Mouse (Mus musculus) heart, postnatal 0 days (tissue): ENCODE measurements around the gene D3Ertd254e. TPM values are rescaled to one million over a fixed set of nuclear protein-coding genes. Genes with fewer than 3 reads are reported as not detected.

Experiments
- ATAC-seq: fragments of 200-750 bp; cut with Nextera tagmentation; 2 replicates; pipeline ENCODE4 v1.8.0; 2017; ENCODE audit warnings: low read depth, moderate number of reproducible peaks, moderate library complexity; ENCODE audit not compliant: insufficient read depth
- DNase-seq: peaks from one replicate; pipeline ENCODE4 v3.0.0-alpha.2; 2016; ENCODE audit warnings: low spot score
- H3K27ac ChIP-seq: fragments of 300-500 bp; sonication (generic); 2 replicates; pipeline ENCODE4 v1.5.1; 2014; ENCODE audit warnings: low read depth, mild to moderate bottlenecking
- H3K27me3 ChIP-seq: fragments of 300-500 bp; sonication (generic); 2 replicates; pipeline ENCODE4 v1.6.1; 2014; ENCODE audit warnings: low read length, mixed read lengths; ENCODE audit not compliant: control insufficient read depth, insufficient read depth
- H3K36me3 ChIP-seq: fragments of 300-500 bp; sonication (generic); replicated peaks from 2 replicates; pipeline ENCODE4 v1.6.1; 2014; ENCODE audit warnings: low read length, mixed read lengths; ENCODE audit not compliant: control insufficient read depth, insufficient read depth
- H3K4me1 ChIP-seq: fragments of 300-500 bp; sonication (generic); 2 replicates; pipeline ENCODE4 v1.6.1; 2014; ENCODE audit warnings: antibody characterized with exemption; ENCODE audit not compliant: control insufficient read depth, insufficient read depth
- H3K4me2 ChIP-seq: fragments of 300-500 bp; sonication (generic); 2 replicates; pipeline ENCODE4 v1.6.1; 2014; ENCODE audit warnings: low read depth, mild to moderate bottlenecking, low read length, moderate library complexity
- H3K4me3 ChIP-seq: fragments of 300-500 bp; sonication (generic); 2 replicates; pipeline ENCODE4 v1.5.1; 2014; ENCODE audit warnings: low read depth, low read length
- H3K9ac ChIP-seq: fragments of 300-500 bp; sonication (generic); replicated peaks from 2 replicates; pipeline ENCODE4 v1.6.1; 2014; ENCODE audit warnings: low read depth, low read length, mixed read lengths
- H3K9me3 ChIP-seq: fragments of 300-500 bp; sonication (generic); replicated peaks from 2 replicates; pipeline ENCODE4 v1.6.1; 2016; ENCODE audit warnings: low read length; ENCODE audit not compliant: control insufficient read depth
- CTCF ChIP-seq: IDR thresholded peaks from 2 replicates; pipeline ENCODE4 v1.5.1; 2016; ENCODE audit warnings: antibody characterized with exemption, control low read depth, low read depth
- EP300 ChIP-seq: IDR thresholded peaks from 2 replicates; pipeline ENCODE4 v1.6.1; 2016; ENCODE audit warnings: antibody characterized with exemption, low read depth
- WGBS: fragments of 180-500 bp; shearing (Covaris S2); extraction: QIAGEN DNeasy Blood & Tissue Kit; methylation state at CpG from one replicate; pipeline ENCODE4 v1.1.7; 2014; 5-methylcytosine and 5-hydroxymethylcytosine counted together
- polyA plus RNA-seq: library from polyadenylated mRNA; unstranded; fragments of >200 nt; fragmentation: Nextera tagmentation; extraction: Ambion mirVana; gene quantifications from 2 replicates; pipeline ENCODE4 v1.2.1, GENCODE M21; 2015
- total RNA-seq: library from RNA; depleted of rRNA; stranded (reverse); fragments of >200 nt; gene quantifications from 2 replicates; pipeline ENCODE4 v1.2.3, GENCODE M21; 2014; ENCODE audit warnings: low replicate concordance

Gene D3Ertd254e
- total and polyA plus RNA-seq, 2 experiments from 2014 or later: 3.4 to 4.9 TPM

DNA sequence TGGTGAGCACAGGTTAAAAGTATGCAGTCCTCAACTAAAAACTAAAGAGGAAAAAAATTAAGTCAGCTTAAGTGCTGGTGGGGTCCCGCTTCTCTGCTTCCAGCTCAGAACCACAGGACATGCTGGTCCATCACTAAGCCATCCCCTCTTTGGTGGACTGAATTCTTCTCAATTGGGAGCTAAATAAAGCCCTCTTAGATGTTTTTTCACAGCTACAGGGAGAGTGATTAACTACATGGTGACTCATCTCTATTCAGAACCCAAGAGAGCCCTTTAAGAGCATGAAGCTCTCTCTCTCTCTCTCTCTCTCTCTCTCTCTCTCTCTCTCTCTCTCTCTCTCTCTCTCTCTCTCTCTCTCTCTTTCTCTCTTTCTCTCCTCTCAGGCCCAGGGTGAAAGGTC lies 20.5 kb downstream of the D3Ertd254e start:
- Histone ChIP-seq H3K36me3 (peaks cover 18% of the 10 kb centered on the region; the same call in 1 of the 2 replicates), H3K4me3 (no peak overlapping the region), H3K27me3 (no peaks in the 10 kb centered on the region), H3K9ac (no peak overlapping the region), H3K4me1 (no peaks in the 10 kb centered on the region), H3K4me2 (no peak overlapping the region), H3K27ac (no peak overlapping the region), H3K9me3 (no peaks in the 10 kb centered on the region)
- DNase-seq (no peak), ATAC-seq (no peak)
- TF ChIP-seq EP300 (no peak), CTCF (no peak)
- 89% methylated on average over 1 of the region's 1 CpGs for WGBS

DNA sequence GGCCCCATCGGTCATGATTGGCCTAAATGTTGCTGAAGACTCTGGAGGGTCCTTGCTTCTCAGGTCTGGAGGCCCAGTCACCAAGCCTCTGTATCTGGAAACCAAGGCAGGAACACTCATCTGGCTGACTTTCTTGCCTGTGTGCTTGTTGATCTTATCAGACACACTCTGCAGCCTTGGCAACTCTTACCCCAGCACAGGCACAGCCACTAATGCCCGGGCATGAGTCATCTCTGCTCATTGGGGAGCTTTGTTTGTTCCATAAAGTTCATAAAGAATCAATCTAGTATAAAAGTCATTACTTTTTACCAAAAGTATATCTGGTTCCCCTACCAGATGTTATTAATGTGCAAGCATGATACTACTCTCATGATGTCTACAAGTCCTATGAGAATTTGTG lies 22.9 kb downstream of the D3Ertd254e start:
- 67% methylated on average over 2 of the region's 2 CpGs for WGBS
- no peak for ATAC-seq
- no peaks in the 10 kb centered on the region for H3K9me3 ChIP-seq
- H3K36me3 ChIP-seq: 0 out of 2 replicates have a peak, but pooled peaks cover 4% of the 10 kb centered on the region
- H3K27ac ChIP-seq: no peak overlapping the region
- no peak overlapping the region for H3K4me2 ChIP-seq
- DNase-seq: no peak
- no peaks in the 10 kb centered on the region for H3K4me1 ChIP-seq
- H3K4me3 ChIP-seq: no peak overlapping the region
- no peak overlapping the region for H3K9ac ChIP-seq
- TF ChIP-seq EP300: no peak
- no peak for TF ChIP-seq CTCF
- H3K27me3 ChIP-seq: no peaks in the 10 kb centered on the region

DNA sequence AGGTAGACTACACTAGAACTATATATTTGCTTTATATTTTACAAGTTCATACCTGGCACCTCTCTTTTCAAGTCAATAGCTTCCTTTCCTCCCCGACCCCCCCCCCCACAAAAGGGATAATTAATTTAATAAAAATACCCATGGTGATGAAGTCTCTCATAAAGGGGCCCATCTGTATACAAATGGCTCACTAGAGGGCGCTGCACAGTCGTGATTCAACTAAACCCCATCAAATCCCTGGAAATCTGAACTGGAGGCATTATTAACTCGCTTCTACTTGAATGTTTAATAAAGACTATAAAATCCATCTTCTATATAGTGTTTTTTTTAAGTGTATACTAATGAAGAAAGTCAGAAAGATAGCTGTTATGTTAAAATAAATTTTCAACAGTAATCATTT lies 30.7 kb downstream of the D3Ertd254e start:
- no peaks in the 10 kb centered on the region for H3K9me3 ChIP-seq
- ATAC-seq (no peak), DNase-seq (peak; percentile 52)
- no peak overlapping the region for H3K4me2 ChIP-seq
- TF ChIP-seq EP300 (no peak), CTCF (peak; percentile 61)
- WGBS: 9% methylated on average over 4 of the region's 4 CpGs
- no peak overlapping the region for H3K9ac ChIP-seq
- H3K27me3 ChIP-seq: no peaks in the 10 kb centered on the region
- no peak overlapping the region for H3K4me3 ChIP-seq
- H3K4me1 ChIP-seq: no peaks in the 10 kb centered on the region
- no peaks in the 10 kb centered on the region for H3K36me3 ChIP-seq
- no peak overlapping the region for H3K27ac ChIP-seq

DNA sequence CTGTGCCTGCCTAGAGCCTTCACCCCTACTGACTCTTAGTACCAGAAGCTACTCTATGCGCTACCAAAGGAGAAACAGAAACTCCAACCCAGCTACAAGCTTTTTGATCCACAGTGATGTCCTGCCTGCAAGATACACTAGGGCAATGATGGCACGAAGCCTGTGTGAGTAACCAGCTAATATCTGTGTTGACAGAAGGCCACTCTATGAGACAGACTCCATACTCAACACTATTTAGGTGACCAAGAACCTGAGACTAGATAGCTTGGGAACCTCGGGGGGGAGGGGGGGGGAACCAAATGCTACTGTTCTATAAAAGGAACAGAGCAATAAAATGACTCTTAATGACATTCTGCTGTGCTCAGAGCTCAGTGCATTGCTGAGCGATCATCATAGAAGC lies 35.7 kb downstream of the D3Ertd254e start:
- no peak overlapping the region for H3K9ac ChIP-seq
- H3K36me3 ChIP-seq: no peaks in the 10 kb centered on the region
- 0 out of 2 replicates have a peak, but pooled peaks cover 5% of the 10 kb centered on the region for H3K4me1 ChIP-seq
- H3K27me3 ChIP-seq: no peaks in the 10 kb centered on the region
- WGBS: 45% methylated on average over 4 of the region's 4 CpGs
- peak; percentile 16 for DNase-seq
- no peak overlapping the region for H3K27ac ChIP-seq
- TF ChIP-seq EP300 (no peak), CTCF (no peak)
- H3K4me2 ChIP-seq: peak overlapping the region; percentile 2; the same call in 1 of the 2 replicates
- no peaks in the 10 kb centered on the region for H3K9me3 ChIP-seq
- ATAC-seq: peak; percentile 63
- no peak overlapping the region for H3K4me3 ChIP-seq

DNA sequence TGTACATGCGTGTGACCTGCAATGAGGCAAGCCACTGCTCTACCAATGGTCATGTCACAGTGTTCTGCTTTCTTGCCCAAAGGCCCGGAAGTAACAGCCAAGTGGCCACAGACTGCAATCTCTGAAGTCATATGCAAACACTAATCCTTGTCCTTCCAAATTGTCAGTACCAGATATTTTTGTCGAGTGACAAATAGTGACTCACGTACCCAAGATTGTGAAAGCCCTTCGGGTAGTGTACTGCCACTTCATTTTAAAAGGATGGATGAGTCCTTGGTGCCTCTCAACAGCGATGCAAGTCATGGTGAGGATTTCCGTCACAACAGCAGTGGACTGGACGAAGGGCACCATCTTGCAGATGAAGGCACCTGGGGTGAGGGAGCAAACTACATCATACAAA lies 38.4 kb downstream of the D3Ertd254e start:
- Histone ChIP-seq H3K4me1 (0 out of 2 replicates have a peak, but pooled peaks cover 5% of the 10 kb centered on the region), H3K9ac (no peak overlapping the region), H3K27ac (no peak overlapping the region), H3K27me3 (no peaks in the 10 kb centered on the region), H3K4me3 (no peak overlapping the region), H3K4me2 (no peak overlapping the region), H3K9me3 (no peaks in the 10 kb centered on the region), H3K36me3 (no peaks in the 10 kb centered on the region)
- ATAC-seq (no peak), DNase-seq (no peak)
- no peak for TF ChIP-seq CTCF
- TF ChIP-seq EP300: no peak
- WGBS: 79% methylated on average over 8 of the region's 8 CpGs

DNA sequence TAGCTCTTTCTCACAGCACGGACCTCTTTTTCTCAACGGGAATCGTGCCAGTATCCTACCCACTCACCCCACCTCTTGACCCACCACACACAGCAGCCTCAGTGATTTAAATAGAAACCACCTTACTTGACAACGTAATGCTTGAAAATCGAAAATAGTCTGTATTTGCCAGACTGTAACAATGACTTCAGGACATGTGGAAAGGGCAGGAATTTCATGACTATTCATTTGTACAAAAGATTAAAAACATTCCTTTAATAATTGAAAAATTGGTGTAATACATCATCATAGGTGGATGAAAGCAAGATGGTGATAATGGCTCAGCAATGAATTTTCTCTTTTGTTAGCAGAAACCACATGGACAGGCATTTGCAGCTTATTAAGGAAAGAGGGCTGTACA lies 50.3 kb downstream of the D3Ertd254e start:
- H3K4me1 ChIP-seq: no peaks in the 10 kb centered on the region
- no peaks in the 10 kb centered on the region for H3K27me3 ChIP-seq
- H3K36me3 ChIP-seq: no peaks in the 10 kb centered on the region
- H3K9me3 ChIP-seq: no peaks in the 10 kb centered on the region
- WGBS: 43% methylated on average over 5 of the region's 5 CpGs
- no peak overlapping the region for H3K9ac ChIP-seq
- no peak overlapping the region for H3K27ac ChIP-seq
- no peak for DNase-seq
- no peak for ATAC-seq
- no peak overlapping the region for H3K4me3 ChIP-seq
- no peak overlapping the region for H3K4me2 ChIP-seq
- TF ChIP-seq EP300: no peak
- no peak for TF ChIP-seq CTCF
